Mouse (Mus musculus) liver, embryonic 12.5 days (tissue): ENCODE data around the gene Mamdc4. TPM values are rescaled to one million over a fixed set of nuclear protein-coding genes. Genes with fewer than 3 reads are reported as not detected.
A peak's percentile ranks its signal among the peaks of the same experiment; 100 is the strongest.

Experiments used
- ATAC-seq: fragments of 200-750 bp; cut with Nextera tagmentation; 2 replicates; pipeline ENCODE4 v1.8.0; 2017; ENCODE audit warnings: moderate number of reproducible peaks, mild to moderate bottlenecking, moderate library complexity
- H3K27ac ChIP-seq: fragments of 300-500 bp; sonication (generic); 2 replicates; pipeline ENCODE4 v1.5.1; 2016; ENCODE audit warnings: mild to moderate bottlenecking
- H3K27me3 ChIP-seq: fragments of 300-500 bp; sonication (generic); replicated peaks from 2 replicates; pipeline ENCODE4 v1.6.1; 2016; ENCODE audit warnings: mild to moderate bottlenecking, moderate library complexity
- H3K36me3 ChIP-seq: fragments of 300-500 bp; sonication (generic); 2 replicates; pipeline ENCODE4 v1.6.1; 2016; ENCODE audit warnings: mild to moderate bottlenecking, moderate library complexity
- H3K4me1 ChIP-seq: fragments of 300-500 bp; sonication (generic); 2 replicates; pipeline ENCODE4 v1.6.1; 2016
- H3K4me2 ChIP-seq: fragments of 300-500 bp; sonication (generic); 2 replicates; pipeline ENCODE4 v1.6.1; 2016; ENCODE audit warnings: mild to moderate bottlenecking, moderate library complexity
- H3K4me3 ChIP-seq: fragments of 300-500 bp; sonication (generic); 2 replicates; pipeline ENCODE4 v1.5.1; 2016; ENCODE audit warnings: mild to moderate bottlenecking, moderate library complexity
- H3K9ac ChIP-seq: fragments of 300-500 bp; sonication (generic); 2 replicates; pipeline ENCODE4 v1.6.1; 2016; ENCODE audit warnings: mild to moderate bottlenecking, moderate library complexity
- H3K9me3 ChIP-seq: fragments of 300-500 bp; sonication (generic); replicated peaks from 2 replicates; pipeline ENCODE4 v1.6.1; 2016; ENCODE audit warnings: mild to moderate bottlenecking, moderate library complexity
- WGBS: fragments of 180-500 bp; shearing (Covaris S2); methylation state at CpG from one replicate; pipeline ENCODE4 v1.1.7; 2016; ENCODE audit not compliant: insufficient replicate concordance; 5-methylcytosine and 5-hydroxymethylcytosine counted together
- polyA plus RNA-seq: library from polyadenylated mRNA; unstranded; fragments of >200 nt; fragmentation: Nextera tagmentation; extraction: Ambion mirVana; gene quantifications from 2 replicates; pipeline ENCODE4 v1.2.1, GENCODE M21; 2016

Gene Mamdc4
- polyA plus RNA-seq, 1 experiment from 2014 or later = 0.45 TPM

DNA sequence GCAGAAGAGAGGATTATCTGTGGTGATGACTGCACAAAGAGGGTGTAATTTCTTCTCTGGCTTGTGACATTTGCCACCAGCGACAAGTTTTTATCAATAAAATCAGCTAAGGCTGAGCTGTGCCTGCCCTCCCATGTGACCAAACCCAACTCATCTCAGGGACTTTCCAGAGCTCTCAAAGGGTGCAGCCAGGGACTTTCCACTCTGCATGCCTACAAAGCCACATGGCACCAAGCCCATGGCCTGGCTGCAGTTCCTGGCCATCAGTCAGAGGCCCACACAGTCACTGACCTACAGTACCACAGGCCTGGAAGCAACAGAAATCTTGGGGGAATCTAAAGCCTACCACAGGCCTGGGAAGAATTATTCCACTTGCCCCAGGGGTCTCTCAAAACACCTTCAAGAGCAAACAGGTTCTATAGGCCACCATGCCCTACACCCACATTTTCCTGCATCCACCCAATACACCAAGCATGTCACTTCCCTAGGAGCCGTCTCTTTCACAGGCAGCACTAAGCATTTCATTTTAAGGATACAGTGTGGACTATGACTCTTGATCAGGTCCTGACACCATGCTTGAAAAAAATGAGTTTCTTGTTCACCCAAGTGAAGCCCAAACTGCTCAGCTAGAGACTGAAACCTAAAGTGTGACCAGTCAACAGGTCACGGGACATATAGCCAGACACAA, 40.3 kb downstream of the Mamdc4 start:
- Histone ChIP-seq H3K4me2 (no peak overlapping the region), H3K27ac (no peak overlapping the region), H3K9me3 (no peaks in the 10 kb centered on the region), H3K4me3 (no peak overlapping the region), H3K27me3 (no peaks in the 10 kb centered on the region), H3K9ac (no peak overlapping the region), H3K4me1 (peaks cover 8% of the 10 kb centered on the region), H3K36me3 (peaks cover 98% of the 10 kb centered on the region)
- 0 out of 2 replicates have a peak, but pooled peaks have one; percentile 44 for ATAC-seq
- WGBS = 65% methylated on average over 3 of the region's 3 CpGs

DNA sequence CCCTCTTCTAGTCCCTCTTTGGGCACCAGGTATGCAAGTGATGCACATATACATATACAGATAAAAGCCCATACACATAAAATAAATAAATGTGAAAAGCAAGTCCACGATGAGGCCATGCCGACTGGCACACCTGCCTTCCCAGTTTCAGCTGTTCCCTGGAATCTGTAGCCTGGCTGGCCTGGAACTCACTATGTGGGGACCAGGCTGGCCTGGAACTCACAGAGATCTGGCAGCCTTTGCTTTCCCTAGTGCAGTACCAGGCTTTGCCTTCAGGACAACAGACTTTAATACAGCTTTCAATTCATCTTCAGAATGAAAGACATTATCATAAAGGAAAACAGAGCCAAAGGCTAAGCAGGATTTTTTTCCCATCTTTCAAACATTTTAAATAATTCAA, 40.9 kb downstream of the Mamdc4 start:
- WGBS = 87% methylated on average over 2 of the region's 2 CpGs
- H3K4me2 ChIP-seq = no peak overlapping the region
- no peaks in the 10 kb centered on the region for H3K9me3 ChIP-seq
- no peak overlapping the region for H3K4me3 ChIP-seq
- H3K27me3 ChIP-seq = no peaks in the 10 kb centered on the region
- H3K4me1 ChIP-seq = peaks cover 8% of the 10 kb centered on the region
- no peak overlapping the region for H3K9ac ChIP-seq
- ATAC-seq = no peak
- no peak overlapping the region for H3K27ac ChIP-seq
- H3K36me3 ChIP-seq = peaks cover 98% of the 10 kb centered on the region

DNA sequence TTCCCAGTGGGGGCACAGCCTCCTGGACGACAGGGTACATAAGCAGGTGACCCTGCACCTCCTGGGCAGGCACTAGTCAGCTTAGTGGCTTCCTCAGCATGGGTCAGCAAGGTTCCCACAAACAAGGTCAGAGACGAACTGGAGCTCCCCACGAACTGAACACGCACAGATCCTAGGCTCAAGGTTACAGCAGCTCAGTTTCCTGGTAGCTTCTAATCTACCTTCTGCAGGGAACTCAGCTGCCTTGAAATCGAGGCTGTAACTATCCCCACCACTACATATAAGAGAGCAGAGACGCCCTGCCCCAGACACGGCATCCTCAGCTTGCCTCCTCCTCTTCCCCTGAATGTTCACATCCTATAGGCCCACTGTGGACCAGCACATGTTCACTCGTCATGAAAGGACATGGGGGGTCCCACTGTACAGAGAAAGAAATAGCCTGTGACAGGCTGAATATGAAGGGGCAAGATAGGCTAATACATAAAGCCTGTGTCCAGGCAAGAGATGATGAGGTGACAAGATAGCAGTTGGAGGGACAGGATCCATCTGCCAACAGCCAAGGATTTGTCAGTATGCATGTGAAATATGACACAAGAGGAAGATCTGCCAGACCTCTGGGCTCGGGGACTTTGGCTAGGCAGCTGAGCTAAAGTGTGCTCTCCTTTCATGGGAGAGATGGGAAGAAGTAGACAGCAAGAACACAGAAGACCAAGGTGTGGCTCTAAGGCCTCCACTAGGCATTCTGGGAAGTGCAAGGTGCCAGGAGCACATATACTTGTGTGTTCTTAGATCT, 47.9 kb downstream of the Mamdc4 start:
- Histone ChIP-seq H3K9ac (no peak overlapping the region), H3K27me3 (no peaks in the 10 kb centered on the region), H3K4me2 (no peak overlapping the region), H3K4me1 (no peaks in the 10 kb centered on the region), H3K27ac (no peak overlapping the region), H3K9me3 (no peaks in the 10 kb centered on the region), H3K36me3 (peaks cover 98% of the 10 kb centered on the region), H3K4me3 (no peak overlapping the region)
- ATAC-seq = no peak
- WGBS = 68% methylated on average over 9 of the region's 9 CpGs

Other genes starting within 250 kb of the Mamdc4 start
- gene Man1b1, start 242.5 kb downstream of the Mamdc4 start, polyA plus RNA-seq = 29.4 and 30.5 TPM in 2 replicates
- gene Dpp7, start 218.5 kb downstream of the Mamdc4 start, polyA plus RNA-seq = 11.2 TPM in 2 replicates
- gene Uap1l1, start 209.2 kb downstream of the Mamdc4 start, polyA plus RNA-seq = 13.5 and 14.0 TPM in 2 replicates
- gene Sapcd2, start 202.5 kb downstream of the Mamdc4 start, polyA plus RNA-seq = 34.6 and 38.0 TPM in 2 replicates
- gene Entpd2, start 179.0 kb downstream of the Mamdc4 start, polyA plus RNA-seq = 0.13 and 0.19 TPM in 2 replicates
- gene Npdc1, start 175.5 kb downstream of the Mamdc4 start, polyA plus RNA-seq = 5.3 and 5.6 TPM in 2 replicates
- 0.31 and 0.54 TPM in 2 replicates for gene Fut7, start 151.6 kb downstream of the Mamdc4 start, polyA plus RNA-seq
- gene Abca2, start 146.1 kb downstream of the Mamdc4 start, polyA plus RNA-seq = 2.8 and 3.1 TPM in 2 replicates
- 0.45 and 0.68 TPM in 2 replicates for gene Clic3, start 118.0 kb downstream of the Mamdc4 start, polyA plus RNA-seq
- 9.1 and 11.4 TPM in 2 replicates for gene Paxx, start 113.8 kb downstream of the Mamdc4 start, polyA plus RNA-seq
- gene Ptgds, start 104.8 kb downstream of the Mamdc4 start, polyA plus RNA-seq = 0.20 and 0.22 TPM in 2 replicates
- not detected in 2 replicates for gene Lcn12, start 80.9 kb downstream of the Mamdc4 start, polyA plus RNA-seq
- gene Fbxw5, start 74.1 kb downstream of the Mamdc4 start, polyA plus RNA-seq = 39.9 and 42.7 TPM in 2 replicates
- gene C8g, start 73.1 kb downstream of the Mamdc4 start, polyA plus RNA-seq = 17.4 and 18.8 TPM in 2 replicates
- gene Traf2, start 27.9 kb downstream of the Mamdc4 start, polyA plus RNA-seq = 22.4 and 24.4 TPM in 2 replicates
- 293 and 311 TPM in 2 replicates for gene Edf1, start 17.0 kb downstream of the Mamdc4 start, polyA plus RNA-seq
- gene Phpt1, start 379 bp upstream of the Mamdc4 start, polyA plus RNA-seq = 67.8 and 69.2 TPM in 2 replicates
- not detected in 2 replicates for gene Ajm1, start 6.9 kb upstream of the Mamdc4 start, polyA plus RNA-seq
- 41.8 and 42.9 TPM in 2 replicates for gene Rabl6, start 33.7 kb upstream of the Mamdc4 start, polyA plus RNA-seq
- 0.14 and 0.28 TPM in 2 replicates for gene Ccdc183, start 42.8 kb upstream of the Mamdc4 start, polyA plus RNA-seq
- 7.1 and 8.0 TPM in 2 replicates for gene Tmem141, start 47.2 kb upstream of the Mamdc4 start, polyA plus RNA-seq
- gene Fcna, start 53.2 kb upstream of the Mamdc4 start, polyA plus RNA-seq = 30.8 and 35.6 TPM in 2 replicates
- gene Lcn8, start 78.3 kb upstream of the Mamdc4 start, polyA plus RNA-seq = not detected in 2 replicates
- not detected in 2 replicates for gene Lcn5, start 83.1 kb upstream of the Mamdc4 start, polyA plus RNA-seq
- not detected in 2 replicates for gene Lcn6, start 101.9 kb upstream of the Mamdc4 start, polyA plus RNA-seq
- not detected in 2 replicates for gene Lcn10, start 107.9 kb upstream of the Mamdc4 start, polyA plus RNA-seq
- gene Obp2a, start 125.2 kb upstream of the Mamdc4 start, polyA plus RNA-seq = not detected in 2 replicates
- 21.7 and 21.8 TPM in 2 replicates for gene Bmyc, start 131.9 kb upstream of the Mamdc4 start, polyA plus RNA-seq
- not detected in 2 replicates for gene Obp2b, start 162.2 kb upstream of the Mamdc4 start, polyA plus RNA-seq
- gene Lcn3, start 190.7 kb upstream of the Mamdc4 start, polyA plus RNA-seq = not detected in 2 replicates
- gene Lcn11, start 202.2 kb upstream of the Mamdc4 start, polyA plus RNA-seq = not detected in 2 replicates
- gene Gm13539, start 207.4 kb upstream of the Mamdc4 start, polyA plus RNA-seq = not detected in 2 replicates
- not detected in 2 replicates for gene Glt6d1, start 241.0 kb upstream of the Mamdc4 start, polyA plus RNA-seq
- gene Lcn9, start 248.3 kb upstream of the Mamdc4 start, polyA plus RNA-seq = not detected in 2 replicates